Mouse (Mus musculus) liver, embryonic 14.5 days (tissue): ENCODE measurements around the gene Nrp1.

Experiments used
- CTCF ChIP-seq: IDR thresholded peaks from 2 replicates; pipeline ENCODE4 v1.5.1; 2016; ENCODE audit warnings: antibody characterized with exemption, low read depth, control low read depth
- EP300 ChIP-seq: IDR thresholded peaks from 2 replicates; pipeline ENCODE4 v1.6.1; 2016; ENCODE audit warnings: antibody characterized with exemption, low read depth

DNA sequence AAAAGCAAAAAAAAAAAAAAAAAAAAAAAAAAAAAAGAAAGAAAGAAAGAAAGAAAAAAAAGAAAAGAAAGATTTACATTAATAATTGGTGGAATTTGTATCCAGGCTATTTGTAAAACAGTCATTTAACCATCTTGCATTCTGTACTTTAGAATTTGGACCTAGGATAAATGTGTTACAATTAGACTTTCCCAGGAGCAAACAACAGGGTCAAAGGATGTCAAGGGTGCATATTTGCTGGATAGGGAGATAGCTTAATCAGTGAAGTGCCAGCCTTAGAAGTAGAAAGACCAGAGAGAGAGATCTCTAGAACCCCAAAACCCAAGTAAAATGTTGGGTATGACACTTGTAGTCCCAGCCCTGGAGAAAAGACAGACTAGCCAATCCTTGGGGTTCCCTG, 19.5 kb upstream of the Nrp1 start:
- TF ChIP-seq CTCF (no peak), EP300 (no peak)
